Mouse (Mus musculus) CD4-positive naive resting alpha-beta T cell, adult 76 days (primary cell): ENCODE measurements around the gene Gpc5. TPM values are rescaled to one million over a fixed set of nuclear protein-coding genes. Genes with fewer than 3 reads are reported as not detected.

Experiments
- total RNA-seq: library from RNA; stranded (reverse); gene quantifications from one replicate; pipeline ENCODE4 v1.2.4, GENCODE M21; 2023

Gene Gpc5
- total RNA-seq, result not detected

DNA sequence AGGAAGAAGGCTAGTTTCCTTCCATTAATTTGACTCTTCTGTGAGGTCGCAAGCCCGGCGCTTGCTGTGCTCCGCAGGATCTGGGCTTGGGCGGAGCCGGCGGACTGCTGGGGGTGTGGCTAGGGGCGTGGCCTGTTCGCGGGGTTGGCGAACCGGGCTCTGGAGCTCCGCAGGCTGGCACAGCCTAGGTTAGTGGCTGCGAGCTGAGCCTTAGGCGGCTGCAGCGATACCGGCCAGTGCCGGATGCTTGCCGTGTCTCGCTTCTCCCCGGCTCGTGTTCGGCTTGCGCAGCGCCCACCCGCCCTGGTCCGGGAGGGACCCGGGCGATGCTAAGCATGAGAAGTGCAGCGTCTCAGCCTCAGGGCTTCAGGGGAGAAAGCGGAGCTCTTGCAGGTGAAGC, at the start of gene Gpc5:
Gene Gpc5 (plus strand): TSS at position 135 of the 400 bp plus-strand sequence.

